Mouse (Mus musculus): ENCODE measurements around the gene Cdh13.
A peak's percentile ranks its signal among the peaks of the same experiment; 100 is the strongest.

Cdh13 gene

GRCm38 (mm10) chr8:119039358-119039757, 755.8 kb downstream of the Cdh13 start:
- no peak for DNase-seq (ENCODE audit: low read depth, low spot score)

GRCm38 (mm10) chr8:119057876-119058275, 774.3 kb downstream of the Cdh13 start:
- no peak for DNase-seq (ENCODE audit: low read depth, low spot score)

- no peak for DNase-seq (ENCODE audit: low read depth, low spot score)
Measured at GRCm38 (mm10) chr8:119061671-119062070, 778.1 kb downstream of the Cdh13 start.

GRCm38 (mm10) chr8:119064523-119064922, 781.0 kb downstream of the Cdh13 start:
- DNase-seq (ENCODE audit: low read depth, low spot score): peak; percentile 39

GRCm38 (mm10) chr8:119072291-119072690, 788.8 kb downstream of the Cdh13 start:
- DNase-seq (ENCODE audit: low read depth, low spot score): no peak

GRCm38 (mm10) chr8:119085022-119085421, 801.5 kb downstream of the Cdh13 start:
- no peak for DNase-seq (ENCODE audit: low read depth, low spot score)

- no peak for DNase-seq (ENCODE audit: low read depth, low spot score)
Measured at GRCm38 (mm10) chr8:119098261-119098660, 814.7 kb downstream of the Cdh13 start.

GRCm38 (mm10) chr8:119102871-119103270, 819.3 kb downstream of the Cdh13 start:
- DNase-seq (ENCODE audit: low read depth, low spot score): no peak

- no peak for DNase-seq (ENCODE audit: low read depth, low spot score)
Measured at GRCm38 (mm10) chr8:119109655-119110054, 826.1 kb downstream of the Cdh13 start.

- DNase-seq (ENCODE audit: low read depth, low spot score): no peak
Measured at GRCm38 (mm10) chr8:119112861-119113260, 829.3 kb downstream of the Cdh13 start.

- DNase-seq (ENCODE audit: low read depth, low spot score): no peak
Measured at GRCm38 (mm10) chr8:119121236-119121635, 837.7 kb downstream of the Cdh13 start.

GRCm38 (mm10) chr8:119127841-119128240, 844.3 kb downstream of the Cdh13 start:
- no peak for DNase-seq (ENCODE audit: low read depth, low spot score)

GRCm38 (mm10) chr8:119128266-119128665, 844.7 kb downstream of the Cdh13 start:
- no peak for DNase-seq (ENCODE audit: low read depth, low spot score)

GRCm38 (mm10) chr8:119156454-119156921, 873.0 kb downstream of the Cdh13 start:
- no peak for DNase-seq (ENCODE audit: low read depth, low spot score)

GRCm38 (mm10) chr8:119158628-119159027, 875.1 kb downstream of the Cdh13 start:
- no peak for DNase-seq (ENCODE audit: low read depth, low spot score)

- DNase-seq (ENCODE audit: low read depth, low spot score): no peak
Measured at GRCm38 (mm10) chr8:119159794-119160193, 876.3 kb downstream of the Cdh13 start.

GRCm38 (mm10) chr8:119164076-119164475, 880.5 kb downstream of the Cdh13 start:
- DNase-seq (ENCODE audit: low read depth, low spot score): no peak

- DNase-seq (ENCODE audit: low read depth, low spot score): no peak
Measured at GRCm38 (mm10) chr8:119177226-119177935, 893.8 kb downstream of the Cdh13 start.

GRCm38 (mm10) chr8:119180626-119181025, 897.1 kb downstream of the Cdh13 start:
- DNase-seq (ENCODE audit: low read depth, low spot score): no peak

GRCm38 (mm10) chr8:119195695-119196094, 912.2 kb downstream of the Cdh13 start:
- DNase-seq (ENCODE audit: low read depth, low spot score): no peak

GRCm38 (mm10) chr8:119196486-119197150, 913.1 kb downstream of the Cdh13 start:
- DNase-seq (ENCODE audit: low read depth, low spot score): no peak

- no peak for DNase-seq (ENCODE audit: low read depth, low spot score)
Measured at GRCm38 (mm10) chr8:119208567-119208966, 925.0 kb downstream of the Cdh13 start.

GRCm38 (mm10) chr8:119224547-119224946, 941.0 kb downstream of the Cdh13 start:
- no peak for DNase-seq (ENCODE audit: low read depth, low spot score)

All from retina, postnatal 7 days (tissue).